Mouse (Mus musculus) retina, embryonic 14.5 days (tissue): Measurements from ENCODE around the gene Ctdspl2.

ENCODE experiments used
- DNase-seq: peaks from one replicate; pipeline ENCODE4 v3.0.0-alpha.2; 2015; ENCODE audit warnings: low spot score

The Ctdspl2 gene

GRCm38 (mm10) chr2:122059365-122060115 is 103.7 kb downstream of the Ctdspl2 start:
- DNase-seq: no peak
